Mouse (Mus musculus) olfactory bulb, adult 2 months (tissue): ENCODE results near the gene Slc25a36. TPM values are rescaled to one million over a fixed set of nuclear protein-coding genes. Genes with fewer than 3 reads are reported as not detected.
A peak's percentile ranks its signal among the peaks of the same experiment; 100 is the strongest.

Experiments
- H3K27ac ChIP-seq: fragments of 200-500 bp; 2 replicates; pipeline ENCODE4 v1.5.1; 2012; ENCODE audit warnings: low read depth, low read length; ENCODE audit not compliant: insufficient read depth
- H3K4me1 ChIP-seq: fragments of 200-500 bp; 2 replicates; pipeline ENCODE4 v1.6.1; 2012; ENCODE audit warnings: low read length; ENCODE audit not compliant: control insufficient read depth, insufficient read depth
- H3K4me3 ChIP-seq: fragments of 200-500 bp; 2 replicates; pipeline ENCODE4 v1.5.1; 2012; ENCODE audit warnings: mild to moderate bottlenecking, low read depth, low read length, moderate library complexity; ENCODE audit not compliant: insufficient read depth
- CTCF ChIP-seq: fragments of 200-500 bp; IDR thresholded peaks from 2 replicates; pipeline ENCODE4 v1.5.1; 2012; ENCODE audit warnings: low read depth, mild to moderate bottlenecking, low read length, moderate library complexity; ENCODE audit not compliant: insufficient read depth
- POLR2A ChIP-seq: fragments of 200-500 bp; IDR thresholded peaks from 2 replicates; pipeline ENCODE4 v1.6.1; 2012; ENCODE audit warnings: mild to moderate bottlenecking, low read depth, low read length, moderate library complexity; ENCODE audit not compliant: insufficient read depth
- WGBS: fragments of 180-500 bp; shearing (Covaris S2); methylation state at CpG from one replicate; pipeline ENCODE4 v1.1.7; 2018; 5-methylcytosine and 5-hydroxymethylcytosine counted together
- polyA plus RNA-seq: library from polyadenylated mRNA; stranded (reverse); fragments of >200 nt; gene quantifications from 2 replicates; pipeline ENCODE4 v1.2.4, GENCODE M21; 2012; ENCODE audit warnings: low replicate concordance; ENCODE audit not compliant: missing spikeins, insufficient read depth, insufficient read length

The Slc25a36 gene
- polyA plus RNA-seq, 1 experiment = not detected

DNA sequence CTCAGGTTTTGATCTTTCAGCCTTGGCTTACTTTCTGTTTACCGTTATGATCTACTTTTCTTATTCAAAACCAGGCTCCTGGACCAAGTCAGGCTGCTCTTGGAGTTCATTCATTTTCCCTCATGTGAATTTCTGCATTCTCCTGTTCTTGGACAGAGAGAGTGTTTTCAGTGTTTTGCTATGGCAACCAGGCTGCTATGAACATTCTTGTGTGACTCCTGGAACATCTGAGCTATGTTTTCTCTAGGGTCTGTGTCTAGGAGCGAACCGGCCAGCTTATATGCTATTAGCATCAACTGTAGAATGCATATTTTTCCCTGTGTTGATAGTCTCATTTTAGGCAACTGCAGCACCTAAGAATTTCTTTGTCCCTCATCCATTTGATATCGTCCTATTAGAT is 45.1 kb downstream of the Slc25a36 start:
- peaks cover 2% of the 10 kb centered on the region; the same call in 1 of the 2 replicates for H3K4me1 ChIP-seq
- H3K27ac ChIP-seq = no peak overlapping the region
- H3K4me3 ChIP-seq = no peak overlapping the region
- TF ChIP-seq CTCF (no peak), POLR2A (no peak)
- 43% methylated on average over 4 of the region's 4 CpGs for WGBS

DNA sequence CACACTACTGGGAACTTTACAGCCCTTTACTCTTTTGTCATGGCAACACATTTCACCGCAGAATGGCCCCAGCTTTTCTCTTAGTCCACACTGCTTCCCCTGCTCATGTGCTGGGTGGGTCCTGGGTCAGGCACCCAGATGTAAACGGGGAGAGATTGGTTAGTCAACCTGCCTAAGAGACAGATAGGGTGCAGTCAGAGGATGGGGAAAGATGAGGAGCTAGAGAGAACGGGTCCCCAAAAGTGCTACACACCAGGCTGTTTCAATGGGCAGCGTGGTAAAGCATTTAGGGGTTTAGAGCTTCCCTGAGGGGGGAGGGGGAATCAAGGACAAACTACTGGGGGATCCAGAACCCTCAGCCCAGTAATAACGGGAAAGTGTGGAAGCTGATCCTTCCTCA is 45.7 kb downstream of the Slc25a36 start:
- TF ChIP-seq POLR2A (no peak), CTCF (no peak)
- Histone ChIP-seq H3K27ac (no peak overlapping the region), H3K4me1 (peaks cover 4% of the 10 kb centered on the region; the same call in 1 of the 2 replicates), H3K4me3 (no peak overlapping the region)
- 61% methylated on average over 5 of the region's 5 CpGs for WGBS

- TF ChIP-seq CTCF (no peak), POLR2A (no peak)
- WGBS = 95% methylated on average over 1 of the region's 1 CpGs
- H3K4me3 ChIP-seq = no peak overlapping the region
- H3K27ac ChIP-seq = no peak overlapping the region
- H3K4me1 ChIP-seq = peaks cover 4% of the 10 kb centered on the region; the same call in 1 of the 2 replicates
Observed at GRCm38 (mm10) chr9:97064161-97064560, 46.8 kb downstream of the Slc25a36 start.

DNA sequence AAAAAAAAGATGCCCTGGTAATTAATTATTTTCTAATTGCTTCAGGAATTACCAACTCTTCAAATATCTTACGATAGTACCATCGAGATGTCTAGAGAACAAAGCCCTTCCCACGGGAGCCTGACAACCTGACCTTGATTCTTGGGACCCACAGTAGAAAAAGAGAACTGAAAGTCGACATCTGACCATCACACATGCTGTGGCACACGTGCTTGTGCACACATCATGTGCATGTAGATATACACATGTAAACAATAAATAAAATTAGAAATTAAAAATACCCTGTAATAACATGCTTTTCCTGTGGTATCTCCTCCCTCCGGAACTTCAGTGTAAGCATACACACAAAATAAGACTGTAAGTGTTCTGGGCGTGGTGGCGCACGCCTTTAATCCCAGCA is 49.3 kb downstream of the Slc25a36 start:
- no peak overlapping the region for H3K27ac ChIP-seq
- H3K4me1 ChIP-seq = peaks cover 7% of the 10 kb centered on the region; the same call in 1 of the 2 replicates
- WGBS = 95% methylated on average over 9 of the region's 9 CpGs
- TF ChIP-seq POLR2A (no peak), CTCF (no peak)
- no peak overlapping the region for H3K4me3 ChIP-seq

DNA sequence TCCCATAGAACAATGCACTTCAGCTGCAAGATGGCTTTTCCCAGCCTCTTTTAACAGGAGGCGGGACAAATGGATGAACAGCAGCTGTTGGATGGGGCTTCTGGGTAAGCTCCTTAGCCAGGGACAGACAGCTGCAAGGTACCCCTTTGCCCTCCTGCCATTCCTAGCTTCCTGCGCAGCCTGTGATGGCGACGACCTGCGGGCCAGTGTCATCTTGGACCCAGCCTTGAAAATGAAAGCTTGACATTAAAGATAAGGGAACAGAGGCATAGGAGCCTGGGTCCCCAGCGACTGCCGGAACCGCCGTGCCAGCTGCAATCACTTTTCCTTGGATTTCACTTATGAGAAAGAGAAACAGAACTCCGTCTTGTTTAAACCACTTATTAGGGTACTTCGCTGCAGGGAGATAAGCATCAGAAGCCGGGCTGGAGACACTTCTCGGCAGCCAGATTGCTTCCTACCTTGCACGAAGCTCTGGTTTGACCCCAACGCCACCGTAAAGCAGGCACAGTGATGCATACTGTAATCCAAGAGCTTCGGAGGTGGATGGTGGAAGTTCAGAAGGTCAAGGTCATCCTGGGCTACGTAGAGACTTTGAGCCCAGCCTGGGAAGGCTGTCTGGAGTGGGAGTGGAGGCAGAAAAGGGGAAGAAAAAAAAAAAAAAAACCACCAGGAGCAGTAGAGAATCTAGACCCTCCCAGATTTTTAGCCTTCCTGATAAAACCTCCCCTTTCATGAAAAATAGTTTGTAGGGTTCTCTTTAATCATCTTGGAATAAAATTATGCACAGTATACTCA is 54.2 kb downstream of the Slc25a36 start:
- WGBS = 65% methylated on average over 18 of the region's 18 CpGs
- TF ChIP-seq CTCF = no peak
- H3K4me3 ChIP-seq = 0 out of 2 replicates have a peak overlapping the region, but pooled peaks have one; percentile 4
- no peak overlapping the region for H3K27ac ChIP-seq
- peaks cover 15% of the 10 kb centered on the region for H3K4me1 ChIP-seq

DNA sequence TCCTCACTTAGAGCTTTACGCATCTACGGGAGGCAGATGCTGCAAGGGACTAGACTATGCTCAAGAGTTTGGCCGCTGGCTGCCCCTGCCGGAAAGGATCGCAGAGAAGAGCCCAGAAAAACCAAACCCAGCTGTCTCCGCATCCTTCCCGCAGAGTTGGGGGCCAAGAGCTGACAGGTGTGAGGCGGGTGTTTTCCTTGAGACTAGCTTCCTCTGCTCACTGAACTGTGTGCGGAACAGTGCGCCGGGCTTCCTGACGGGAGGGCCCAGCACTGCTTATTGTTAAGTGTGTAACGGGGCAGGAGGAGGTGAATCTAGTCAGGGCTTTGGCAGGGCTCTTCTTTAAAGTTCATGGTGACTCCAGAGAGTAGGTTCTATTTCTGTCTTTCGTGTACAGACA is 55.1 kb downstream of the Slc25a36 start:
- H3K4me3 ChIP-seq = no peak overlapping the region
- H3K27ac ChIP-seq = no peak overlapping the region
- no peak for TF ChIP-seq POLR2A
- TF ChIP-seq CTCF = no peak
- H3K4me1 ChIP-seq = peaks cover 13% of the 10 kb centered on the region
- WGBS = 60% methylated on average over 14 of the region's 14 CpGs

- 55% methylated on average over 8 of the region's 8 CpGs for WGBS
- H3K4me1 ChIP-seq = peaks cover 6% of the 10 kb centered on the region
- H3K27ac ChIP-seq = no peak overlapping the region
- no peak for TF ChIP-seq POLR2A
- TF ChIP-seq CTCF = no peak
- H3K4me3 ChIP-seq = no peak overlapping the region
Observed at GRCm38 (mm10) chr9:97051176-97051575, 59.8 kb downstream of the Slc25a36 start.

- TF ChIP-seq CTCF (no peak), POLR2A (no peak)
- 91% methylated on average over 4 of the region's 4 CpGs for WGBS
Observed at GRCm38 (mm10) chr9:97046240-97046639, 64.7 kb downstream of the Slc25a36 start.

DNA sequence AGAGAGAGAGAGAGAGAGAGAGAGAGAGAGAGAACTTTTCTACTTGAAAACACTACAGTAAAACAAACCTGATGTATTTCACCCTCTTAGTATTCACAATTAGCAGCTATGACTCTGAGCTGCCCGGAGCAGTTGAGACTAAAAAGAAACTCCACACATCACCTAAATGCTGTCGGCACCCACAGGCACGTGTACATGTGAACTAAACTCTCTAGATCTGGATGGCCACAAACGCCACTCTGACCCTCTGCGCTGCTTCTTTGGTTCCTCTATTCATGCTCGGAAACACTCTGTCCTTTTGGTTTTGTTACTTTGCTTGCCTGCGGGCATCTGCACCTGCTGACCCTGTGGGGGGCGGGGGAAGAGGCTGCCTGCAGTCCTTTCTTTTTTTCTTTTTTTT is 69.3 kb downstream of the Slc25a36 start:
- 71% methylated on average over 8 of the region's 8 CpGs for WGBS
- Histone ChIP-seq H3K27ac (no peak overlapping the region), H3K4me1 (peaks cover 11% of the 10 kb centered on the region), H3K4me3 (no peak overlapping the region)
- TF ChIP-seq CTCF (no peak), POLR2A (no peak)

More at GRCm38 (mm10) chr9:97046240-97046639, 64.7 kb downstream of the Slc25a36 start:
- H3K4me3 ChIP-seq = no peak overlapping the region
- no peaks in the 10 kb centered on the region for H3K4me1 ChIP-seq
- H3K27ac ChIP-seq = no peak overlapping the region

DNA sequence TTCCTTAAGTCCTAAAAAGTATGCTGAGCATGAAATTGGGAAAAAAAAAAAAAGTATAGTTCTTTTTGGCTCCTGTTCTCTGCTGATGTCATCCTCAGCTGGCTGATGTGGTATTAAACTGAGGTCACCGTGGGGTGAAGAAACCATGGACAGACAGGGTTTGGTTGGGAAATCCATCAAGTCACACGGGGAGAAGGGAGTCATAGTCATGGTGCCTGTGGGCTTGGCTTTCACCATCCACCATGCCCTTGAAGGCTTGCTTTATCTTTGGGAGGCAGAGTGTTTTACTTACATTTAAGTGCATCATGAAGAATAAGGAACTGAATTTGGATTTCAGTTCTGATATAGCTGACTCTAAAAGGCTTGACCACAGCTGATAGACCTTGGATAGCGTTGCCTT is 72.9 kb downstream of the Slc25a36 start:
- 72% methylated on average over 3 of the region's 3 CpGs for WGBS

More for the DNA sequence above, 72.9 kb downstream of the Slc25a36 start:
- Histone ChIP-seq H3K4me1 (peaks cover 11% of the 10 kb centered on the region), H3K4me3 (no peak overlapping the region), H3K27ac (peak overlapping the region; percentile 38; the same call in 1 of the 2 replicates)
- no peak for TF ChIP-seq POLR2A
- TF ChIP-seq CTCF = no peak
